Mouse (Mus musculus) liver, embryonic 14.5 days (tissue): ENCODE results near the gene Rgl2. TPM values are rescaled to one million over a fixed set of nuclear protein-coding genes. Genes with fewer than 3 reads are reported as not detected.

Source experiments
- ATAC-seq: fragments of 200-750 bp; cut with Nextera tagmentation; 2 replicates; pipeline ENCODE4 v1.8.0; 2017; ENCODE audit warnings: moderate number of reproducible peaks, mild to moderate bottlenecking, moderate library complexity; ENCODE audit not compliant: insufficient read depth
- DNase-seq, 3 experiments: peaks; one replicate each; pipeline ENCODE4 v3.0.0-alpha.2; 2012 to 2013; ENCODE audit warnings: low read depth in 3 of 3, low spot score in 3 of 3
- H3K27ac ChIP-seq: fragments of 300-500 bp; sonication (generic); 2 replicates; pipeline ENCODE4 v1.5.1; 2014; ENCODE audit warnings: moderate library complexity, mild to moderate bottlenecking, control low read depth, inconsistent platforms
- H3K27me3 ChIP-seq: fragments of 300-500 bp; sonication (generic); 2 replicates; pipeline ENCODE4 v1.6.1; 2014; ENCODE audit warnings: mild to moderate bottlenecking, low read length, moderate library complexity; ENCODE audit not compliant: control insufficient read depth, insufficient read depth
- H3K36me3 ChIP-seq: fragments of 300-500 bp; sonication (generic); replicated peaks from 2 replicates; pipeline ENCODE4 v1.6.1; 2014; ENCODE audit warnings: low read depth; ENCODE audit not compliant: control insufficient read depth, insufficient read depth
- H3K4me1 ChIP-seq, 2 experiments: fragments of 200-500 bp in 1 of 2; fragments of 300-500 bp in 1 of 2; sonication (generic) in 1 of 2; replicated peaks; 2 replicates each; pipeline ENCODE4 v1.6.1; 2012 to 2014; ENCODE audit warnings: antibody characterized with exemption in 1 of 2, inconsistent platforms in 1 of 2, low read length in 1 of 2; ENCODE audit not compliant: control insufficient read depth in 2 of 2, insufficient read depth in 2 of 2
- H3K4me2 ChIP-seq: fragments of 300-500 bp; sonication (generic); 2 replicates; pipeline ENCODE4 v1.6.1; 2014; ENCODE audit warnings: low read depth, mild to moderate bottlenecking, control low read depth, moderate library complexity
- H3K4me3 ChIP-seq, 2 experiments: fragments of 200-500 bp in 1 of 2; fragments of 300-500 bp in 1 of 2; sonication (generic) in 1 of 2; 2 replicates each; pipeline ENCODE4 v1.5.1; 2012 to 2014; ENCODE audit warnings: low read depth in 2 of 2, low read length in 2 of 2, mild to moderate bottlenecking in 2 of 2, control low read depth in 1 of 2, inconsistent platforms in 1 of 2, moderate library complexity in 1 of 2; ENCODE audit not compliant: insufficient read depth in 1 of 2
- H3K9ac ChIP-seq: fragments of 300-500 bp; sonication (generic); replicated peaks from 2 replicates; pipeline ENCODE4 v1.6.1; 2014; ENCODE audit warnings: mild to moderate bottlenecking, control low read depth, moderate library complexity
- H3K9me3 ChIP-seq: fragments of 300-500 bp; sonication (generic); 2 replicates; pipeline ENCODE4 v1.6.1; 2016; ENCODE audit warnings: low read length, mixed read lengths; ENCODE audit not compliant: control insufficient read depth
- CTCF ChIP-seq: IDR thresholded peaks from 2 replicates; pipeline ENCODE4 v1.5.1; 2016; ENCODE audit warnings: antibody characterized with exemption, low read depth, control low read depth
- EP300 ChIP-seq: IDR thresholded peaks from 2 replicates; pipeline ENCODE4 v1.6.1; 2016; ENCODE audit warnings: antibody characterized with exemption, low read depth
- WGBS: fragments of 180-500 bp; shearing (Covaris S2); extraction: QIAGEN DNeasy Blood & Tissue Kit; methylation state at CpG from one replicate; pipeline ENCODE4 v1.1.7; 2014; ENCODE audit not compliant: insufficient replicate concordance; 5-methylcytosine and 5-hydroxymethylcytosine counted together
- polyA plus RNA-seq, 2 experiments: library from polyadenylated mRNA; depleted of rRNA in 1 of 2; stranded (reverse) in 1 of 2; unstranded in 1 of 2; fragments of >200 nt; fragmentation: Nextera tagmentation in 1 of 2; extraction: Ambion mirVana in 1 of 2; gene quantifications; 2 replicates each; pipeline versions ENCODE4 v1.2.1 to v1.2.3; 2012 to 2014

Gene Rgl2
- polyA plus RNA-seq, 2 experiments = 4.9 to 17.0 TPM

DNA sequence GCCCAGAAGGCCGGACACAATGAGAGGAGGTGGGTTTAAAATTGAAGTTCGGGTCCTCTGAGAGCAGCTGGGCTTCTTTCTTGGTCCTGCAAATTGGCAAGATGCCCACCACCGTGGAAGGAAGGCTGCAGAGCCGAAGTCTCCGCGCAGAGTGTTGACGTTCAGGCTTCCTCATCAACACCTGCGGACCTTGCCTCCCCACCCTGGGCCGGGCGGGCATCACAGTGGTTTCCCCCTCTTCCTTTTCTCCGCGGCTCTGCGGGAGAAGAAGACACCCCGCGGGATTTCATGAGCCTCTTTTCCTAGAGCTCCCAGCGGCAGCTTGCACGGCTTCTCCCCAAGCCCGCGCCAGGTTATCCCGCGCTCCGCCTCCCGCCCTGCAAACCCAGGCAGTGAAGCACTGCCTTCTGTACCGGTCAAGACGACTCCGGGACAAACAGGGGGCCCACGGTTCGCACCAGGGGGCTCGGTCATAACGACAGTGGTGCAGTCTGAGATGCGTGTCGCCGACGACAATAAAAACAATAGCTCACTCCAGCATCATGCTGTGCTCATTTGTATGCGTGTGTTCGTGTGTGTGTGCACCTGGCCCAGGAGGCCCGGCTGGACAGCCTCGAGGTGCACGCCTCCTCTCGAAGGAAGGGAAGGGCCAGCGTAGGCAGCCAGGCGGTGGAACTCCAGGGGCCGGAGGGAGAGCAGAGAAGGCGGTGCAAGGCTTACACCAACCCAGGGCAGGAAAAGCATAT is 20.8 kb upstream of the Rgl2 start:
- H3K36me3 ChIP-seq = peaks cover 20% of the 10 kb centered on the region
- H3K4me1 ChIP-seq = peaks cover 14 to 17% of the 10 kb centered on the region in 2 experiments
- ATAC-seq (peak; percentile 57), DNase-seq (no peak)
- no peaks in the 10 kb centered on the region for H3K9me3 ChIP-seq
- WGBS = 1% methylated on average over 42 of the region's 44 CpGs
- TF ChIP-seq EP300 (no peak), CTCF (no peak)
- H3K27ac ChIP-seq = peak overlapping the region; percentile 87
- H3K9ac ChIP-seq = peak overlapping the region; percentile 98
- peak overlapping the region; percentile 73 to 97 for H3K4me3 ChIP-seq
- H3K27me3 ChIP-seq = no peaks in the 10 kb centered on the region
- H3K4me2 ChIP-seq = peak overlapping the region; percentile 98

- under 1% methylated on average over 68 of the region's 68 CpGs for WGBS
- H3K4me3 ChIP-seq = peak within 1 kb of the TSS; percentile 73 to 97
- no peak for TF ChIP-seq EP300
- no peak for TF ChIP-seq CTCF
Observed at GRCm38 (mm10) chr17:33909077-33909868, 20.1 kb upstream of the Rgl2 start, which contains the start of gene Daxx. Daxx (plus strand) TSS chr17:33909414.

GRCm38 (mm10) chr17:33909869-33910250 is 19.5 kb upstream of the Rgl2 start:
- Histone ChIP-seq H3K36me3 (peaks cover 27% of the 10 kb centered on the region), H3K4me1 (peaks cover 7 to 15% of the 10 kb centered on the region in 2 experiments), H3K27me3 (no peaks in the 10 kb centered on the region), H3K4me3 (peak overlapping the region; percentile 73 to 97), H3K9me3 (no peaks in the 10 kb centered on the region), H3K9ac (peak overlapping the region; percentile 98), H3K4me2 (peak overlapping the region; percentile 98), H3K27ac (peak overlapping the region; percentile 87)
- WGBS = 0% methylated on average over 14 of the region's 14 CpGs
- ATAC-seq (0 out of 2 replicates have a peak, but pooled peaks have one; percentile 1), DNase-seq (no peak)
- TF ChIP-seq EP300 = no peak

More at GRCm38 (mm10) chr17:33909077-33909868, 20.1 kb upstream of the Rgl2 start, which contains the start of gene Daxx:
- peak; percentile 93 for ATAC-seq
- no peaks in the 10 kb centered on the region for H3K9me3 ChIP-seq
- H3K27ac ChIP-seq = peak within 1 kb of the TSS; percentile 87
- peak within 1 kb of the TSS; percentile 98 for H3K9ac ChIP-seq
- H3K4me1 ChIP-seq = peaks cover 6 to 15% of the 10 kb centered on the region in 2 experiments
- H3K27me3 ChIP-seq = no peaks in the 10 kb centered on the region
- peak; percentile 92 to 93 (median 92) for DNase-seq
- peaks cover 27% of the 10 kb centered on the region for H3K36me3 ChIP-seq
- peak within 1 kb of the TSS; percentile 98 for H3K4me2 ChIP-seq

GRCm38 (mm10) chr17:33910346-33911051 is 18.8 kb upstream of the Rgl2 start:
- ATAC-seq = no peak
- H3K27me3 ChIP-seq = no peaks in the 10 kb centered on the region
- no peak overlapping the region for H3K27ac ChIP-seq
- no peak for DNase-seq
- H3K36me3 ChIP-seq = peaks cover 27% of the 10 kb centered on the region
- peak overlapping the region; percentile 98 for H3K9ac ChIP-seq
- no peak for TF ChIP-seq EP300
- TF ChIP-seq CTCF = peak; percentile 52
- peak overlapping the region; percentile 73 to 97 for H3K4me3 ChIP-seq
- peaks cover 11 to 18% of the 10 kb centered on the region in 2 experiments for H3K4me1 ChIP-seq
- H3K9me3 ChIP-seq = no peaks in the 10 kb centered on the region
- peak overlapping the region; percentile 98 for H3K4me2 ChIP-seq
- 42% methylated on average over 11 of the region's 11 CpGs for WGBS
